35 mouse cellular contexts compared by ENCODE assay signal in the genomic region with DNA sequence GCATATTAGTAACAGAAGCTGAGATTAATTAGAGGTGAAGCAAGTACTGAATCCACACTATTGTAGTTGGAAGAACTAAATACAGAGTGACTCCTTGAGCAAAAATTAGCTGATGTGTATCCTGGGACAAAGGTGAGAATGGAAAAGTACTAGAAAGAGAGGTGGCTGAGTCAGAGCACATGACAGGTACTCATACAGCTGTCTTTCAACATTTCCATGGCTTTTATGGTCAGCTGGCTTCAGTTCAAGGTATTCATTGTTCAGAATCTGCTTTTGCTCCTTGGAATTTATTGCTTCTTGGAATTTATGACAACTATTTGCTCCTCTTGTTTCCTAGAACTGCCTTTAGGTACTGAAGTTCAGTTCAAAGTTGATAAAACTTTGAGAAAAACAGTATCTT. TPM values are rescaled to one million over a fixed set of nuclear protein-coding genes. Genes with fewer than 3 reads are reported as not detected.
A peak's percentile ranks its signal among the peaks of the same experiment; 100 is the strongest.
DNase-seq lines count a peak whose midpoint lies in the region; ATAC-seq lines count a peak whose summit lies in the region.
"Had no signal": no experiment of that assay in that cellular context is flagged by ENCODE, and none has a peak within 500 bp of the region (broad histone marks: within the 10 kb centered on the region; RNA-seq: fewer than 3 reads in every experiment).

No protein-coding gene starts in this region.

- peaks cover 11% of the 10 kb centered on the region for H3K4me1 ChIP-seq in liver, embryonic 13.5 days (replicated peaks)
- H3K4me1 ChIP-seq in intestine, embryonic 15.5 days (replicated peaks), result no peaks in the 10 kb centered on the region
- peaks cover 14% of the 10 kb centered on the region; the same call in 1 of the 2 replicates for H3K4me1 ChIP-seq in liver, embryonic 15.5 days (replicated peaks)
- no peaks in the 10 kb centered on the region for H3K4me1 ChIP-seq in hindbrain, embryonic 16.5 days (ENCODE audit: control insufficient read depth, insufficient read depth, low read depth, low read length)
- H3K4me1 ChIP-seq: forebrain, embryonic 10.5 days; heart, embryonic 12.5 days; hindbrain, embryonic 13.5 days; limb, embryonic 10.5 days; limb, embryonic 15.5 days; lung, embryonic 15.5 days had no signal

- no peak overlapping the region for H3K9ac ChIP-seq in liver, embryonic 13.5 days
- H3K9ac ChIP-seq in intestine, embryonic 15.5 days, result no peak overlapping the region
- no peak overlapping the region for H3K9ac ChIP-seq in liver, embryonic 15.5 days
- H3K9ac ChIP-seq in hindbrain, embryonic 16.5 days (ENCODE audit: low read depth, low read length), result no peak overlapping the region
- H3K9ac ChIP-seq: heart, embryonic 12.5 days; hindbrain, embryonic 13.5 days; limb, embryonic 15.5 days; lung, embryonic 15.5 days had no signal

- no peaks in the 10 kb centered on the region for H3K27me3 ChIP-seq in liver, embryonic 13.5 days
- H3K27me3 ChIP-seq in intestine, embryonic 15.5 days (replicated peaks), result no peaks in the 10 kb centered on the region
- H3K27me3 ChIP-seq in liver, embryonic 15.5 days, result no peaks in the 10 kb centered on the region
- H3K27me3 ChIP-seq in hindbrain, embryonic 16.5 days (replicated peaks; ENCODE audit: control insufficient read depth, insufficient read depth, low read length), result no peaks in the 10 kb centered on the region
- H3K27me3 ChIP-seq: heart, embryonic 12.5 days; hindbrain, embryonic 13.5 days; limb, embryonic 15.5 days; lung, embryonic 15.5 days had no signal

- no peak overlapping the region for H3K4me3 ChIP-seq in liver, embryonic 13.5 days (replicated peaks)
- H3K4me3 ChIP-seq in intestine, embryonic 15.5 days (replicated peaks), result no peak overlapping the region
- no peak overlapping the region for H3K4me3 ChIP-seq in liver, embryonic 15.5 days (replicated peaks)
- H3K4me3 ChIP-seq in hindbrain, embryonic 16.5 days (ENCODE audit: low read length), result no peak overlapping the region
- H3K4me3 ChIP-seq: forebrain, embryonic 10.5 days; heart, adult 2 months; heart, embryonic 12.5 days; hindbrain, embryonic 13.5 days; limb, embryonic 10.5 days; limb, embryonic 15.5 days; lung, embryonic 15.5 days had no signal

- peak overlapping the region; percentile 79 for H3K27ac ChIP-seq in liver, embryonic 13.5 days
- H3K27ac ChIP-seq in intestine, embryonic 15.5 days, result no peak overlapping the region
- H3K27ac ChIP-seq in liver, embryonic 15.5 days (replicated peaks), result peak overlapping the region; percentile 65
- no peak overlapping the region for H3K27ac ChIP-seq in hindbrain, embryonic 16.5 days (ENCODE audit: low read depth, low read length)
- H3K27ac ChIP-seq: forebrain, embryonic 10.5 days; heart, adult 2 months; hindbrain, embryonic 13.5 days; limb, embryonic 10.5 days; limb, embryonic 15.5 days; lung, embryonic 15.5 days had no signal

- no peaks in the 10 kb centered on the region for H3K9me3 ChIP-seq in liver, embryonic 13.5 days (replicated peaks)
- no peaks in the 10 kb centered on the region for H3K9me3 ChIP-seq in intestine, embryonic 15.5 days
- H3K9me3 ChIP-seq in liver, embryonic 15.5 days (replicated peaks), result no peaks in the 10 kb centered on the region
- no peaks in the 10 kb centered on the region for H3K9me3 ChIP-seq in hindbrain, embryonic 16.5 days (ENCODE audit: control insufficient read depth, low read length)
- H3K9me3 ChIP-seq: forebrain, embryonic 10.5 days; G1E; heart, embryonic 12.5 days; hindbrain, embryonic 13.5 days; limb, embryonic 10.5 days; limb, embryonic 15.5 days; lung, embryonic 15.5 days had no signal

- no peak for DNase-seq in liver, embryonic 13.5 days
- DNase-seq in liver, result no peak
- no peak for DNase-seq in thymus, postnatal 36 days
- no peak for DNase-seq in urinary bladder, adult 2 months (ENCODE audit: low spot score)
- DNase-seq: adrenal gland, postnatal 10 days; cerebellum, adult 8-10 months; cerebellum, postnatal 25 days; heart, adult 2 months; heart, postnatal 4 days; layer of hippocampus, adult 9-11 months; lung, postnatal 36 days; right cerebral cortex, adult 18-20 months; spleen, adult 18-20 months; thymus, postnatal 25 days had no signal

- no peaks in the 10 kb centered on the region for H3K36me3 ChIP-seq in liver, embryonic 13.5 days
- no peaks in the 10 kb centered on the region for H3K36me3 ChIP-seq in intestine, embryonic 15.5 days
- H3K36me3 ChIP-seq in liver, embryonic 15.5 days (replicated peaks), result no peaks in the 10 kb centered on the region
- H3K36me3 ChIP-seq in hindbrain, embryonic 16.5 days (ENCODE audit: control insufficient read depth, insufficient read depth, low read length), result no peaks in the 10 kb centered on the region
- H3K36me3 ChIP-seq: forebrain, embryonic 10.5 days; G1E; heart, embryonic 12.5 days; hindbrain, embryonic 13.5 days; limb, embryonic 10.5 days; limb, embryonic 15.5 days; lung, embryonic 15.5 days had no signal

- no peak overlapping the region for H3K4me2 ChIP-seq in liver, embryonic 13.5 days
- H3K4me2 ChIP-seq in intestine, embryonic 15.5 days (replicated peaks), result no peak overlapping the region
- no peak overlapping the region for H3K4me2 ChIP-seq in liver, embryonic 15.5 days
- H3K4me2 ChIP-seq in hindbrain, embryonic 16.5 days (ENCODE audit: low read length), result no peak overlapping the region
- H3K4me2 ChIP-seq: heart, embryonic 12.5 days; hindbrain, embryonic 13.5 days; limb, embryonic 15.5 days; lung, embryonic 15.5 days; midbrain, embryonic 11.5 days had no signal

- ATAC-seq in liver, embryonic 13.5 days (ENCODE audit: low read depth), result no peak
- ATAC-seq in intestine, embryonic 15.5 days, result peak; percentile 85
- no peak for ATAC-seq in liver, embryonic 15.5 days (ENCODE audit: insufficient read depth)
- no peak for ATAC-seq in hindbrain, embryonic 16.5 days
- ATAC-seq: forebrain, embryonic 16.5 days; inflammation-experienced regulatory T-cells, adult 6 months; midbrain, embryonic 16.5 days; Patski had no signal

RNA-seq across cellular contexts. Expression of a gene that starts 6.1 kb away (rescaled TPM):
- 104 and 113 TPM in 2 replicates for polyA plus RNA-seq in liver, embryonic 13.5 days (2015; fragmentation: Nextera tagmentation; extraction: Ambion mirVana)
- 97.2 and 104 TPM in 2 replicates for polyA plus RNA-seq in intestine, embryonic 15.5 days (2015; fragmentation: Nextera tagmentation; extraction: Ambion mirVana)
- polyA plus RNA-seq in liver, embryonic 15.5 days (2015; fragmentation: Nextera tagmentation; extraction: Ambion mirVana), result 135 and 147 TPM in 2 replicates
- polyA plus RNA-seq in urinary bladder, adult 2 months (2012; rRNA removed), result 64.4 and 76.2 TPM in 2 replicates
- 30.5 and 31.8 TPM in 2 replicates for polyA plus RNA-seq in hindbrain, embryonic 16.5 days (2015; fragmentation: Nextera tagmentation; extraction: Ambion mirVana)

RNA-seq across cellular contexts. Expression of a gene that starts 26.6 kb away (rescaled TPM):
- polyA plus RNA-seq in liver, embryonic 13.5 days (2015; fragmentation: Nextera tagmentation; extraction: Ambion mirVana), result not detected in 2 replicates
- not detected in 2 replicates for polyA plus RNA-seq in intestine, embryonic 15.5 days (2015; fragmentation: Nextera tagmentation; extraction: Ambion mirVana)
- polyA plus RNA-seq in liver, embryonic 15.5 days (2015; fragmentation: Nextera tagmentation; extraction: Ambion mirVana), result not detected in 2 replicates
- 0.34 TPM in 1 of 2 replicates, not detected in the other for polyA plus RNA-seq in urinary bladder, adult 2 months (2012; rRNA removed)
- not detected in 2 replicates for polyA plus RNA-seq in hindbrain, embryonic 16.5 days (2015; fragmentation: Nextera tagmentation; extraction: Ambion mirVana)
- polyA plus RNA-seq: C2C12; embryonic facial prominence, embryonic 11.5 days; forebrain, embryonic 10.5 days; forebrain, embryonic 16.5 days; G1E; heart, adult 2 months; heart, embryonic 12.5 days; heart, postnatal 0 days; hindbrain, embryonic 13.5 days; inflammation-experienced regulatory T-cells, adult 6 months; kidney, embryonic 14.5 days; limb, embryonic 10.5 days; limb, embryonic 15.5 days; lung, embryonic 15.5 days; midbrain, embryonic 11.5 days; midbrain, embryonic 16.5 days; neural tube, embryonic 11.5 days; Patski; stomach, embryonic 16.5 days had no signal

RNA-seq across cellular contexts. Expression of a gene that starts 41.3 kb away (rescaled TPM):
- polyA plus RNA-seq in liver, embryonic 13.5 days (2015; fragmentation: Nextera tagmentation; extraction: Ambion mirVana), result 136 and 168 TPM in 2 replicates
- 134 and 158 TPM in 2 replicates for polyA plus RNA-seq in intestine, embryonic 15.5 days (2015; fragmentation: Nextera tagmentation; extraction: Ambion mirVana)
- polyA plus RNA-seq in liver, embryonic 15.5 days (2015; fragmentation: Nextera tagmentation; extraction: Ambion mirVana), result 66.7 and 73.9 TPM in 2 replicates
- polyA plus RNA-seq in urinary bladder, adult 2 months (2012; rRNA removed), result 26.4 and 28.9 TPM in 2 replicates
- polyA plus RNA-seq in hindbrain, embryonic 16.5 days (2015; fragmentation: Nextera tagmentation; extraction: Ambion mirVana), result 49.2 and 49.9 TPM in 2 replicates

RNA-seq across cellular contexts. Expression of a gene that starts 51.7 kb away (rescaled TPM):
- 1.2 and 1.3 TPM in 2 replicates for polyA plus RNA-seq in liver, embryonic 13.5 days (2015; fragmentation: Nextera tagmentation; extraction: Ambion mirVana)
- polyA plus RNA-seq in intestine, embryonic 15.5 days (2015; fragmentation: Nextera tagmentation; extraction: Ambion mirVana), result 1.9 and 2.7 TPM in 2 replicates
- 1.2 and 1.6 TPM in 2 replicates for polyA plus RNA-seq in liver, embryonic 15.5 days (2015; fragmentation: Nextera tagmentation; extraction: Ambion mirVana)
- 1.3 and 1.7 TPM in 2 replicates for polyA plus RNA-seq in urinary bladder, adult 2 months (2012; rRNA removed)
- 3.0 and 3.1 TPM in 2 replicates for polyA plus RNA-seq in hindbrain, embryonic 16.5 days (2015; fragmentation: Nextera tagmentation; extraction: Ambion mirVana)

Comparison
In these comparisons a context has a peak if more than half of its experiments do, and no peak if none do; other contexts are left out.
1. H3K27ac ChIP-seq: peak in liver, embryonic 13.5 days (single experiment) and liver, embryonic 15.5 days (single experiment); none in intestine, embryonic 15.5 days (single experiment) and hindbrain, embryonic 16.5 days (single experiment).